Mouse (Mus musculus): ENCODE measurements around the gene Cyp4f13.

DNA sequence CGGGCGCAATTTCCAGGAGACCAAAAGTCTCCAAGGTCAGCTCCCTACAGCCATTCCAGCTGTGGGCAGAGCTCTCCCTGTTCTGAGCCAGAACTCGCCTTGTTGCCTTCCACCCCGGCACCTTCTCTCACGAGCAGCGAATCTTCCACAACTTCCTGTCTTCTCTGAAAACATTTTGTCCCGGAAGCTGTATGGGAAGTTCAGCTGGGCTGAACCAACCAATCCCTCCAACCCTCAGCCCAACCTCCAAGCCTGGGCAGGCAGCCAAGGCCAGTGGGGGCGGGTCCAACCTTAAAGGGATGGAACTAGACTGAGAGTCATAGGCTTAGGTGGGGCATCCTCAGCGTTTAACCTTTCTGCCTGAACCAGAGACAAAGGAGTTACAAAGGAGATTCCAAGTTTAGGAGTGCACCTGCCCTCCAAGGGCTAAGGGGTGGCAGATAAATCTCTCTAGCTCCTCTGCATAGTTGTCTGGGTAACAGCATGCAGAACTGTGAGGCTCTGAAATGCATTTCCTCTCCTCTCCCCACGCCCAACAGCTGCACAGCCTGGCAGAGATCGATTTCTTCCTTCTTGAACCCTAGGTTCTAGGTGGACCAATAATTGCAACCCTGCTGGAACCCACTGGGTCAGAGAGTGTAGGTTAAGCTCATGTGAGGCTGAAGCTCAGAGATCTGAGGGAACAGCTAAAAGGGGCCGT lies at the start of gene Cyp4f13:
- TF ChIP-seq POLR2A (IDR thresholded peaks at IDR 0.05; ENCODE audit: extremely low read depth, insufficient read depth, low read length), result peak; percentile 67
- TF ChIP-seq CTCF (IDR thresholded peaks at IDR 0.05; ENCODE audit: extremely low read depth, insufficient read depth, low read length), result no peak

Data from cortical plate, adult 2 months (tissue).